Mouse (Mus musculus) fibroblast of lung, adult 2 months (primary cell): ENCODE measurements around the gene Mxi1.

ENCODE experiments used
- DNase-seq: peaks from one replicate; pipeline ENCODE4 v3.0.0-alpha.2; 2011; ENCODE audit warnings: low read depth

The Mxi1 gene

DNA sequence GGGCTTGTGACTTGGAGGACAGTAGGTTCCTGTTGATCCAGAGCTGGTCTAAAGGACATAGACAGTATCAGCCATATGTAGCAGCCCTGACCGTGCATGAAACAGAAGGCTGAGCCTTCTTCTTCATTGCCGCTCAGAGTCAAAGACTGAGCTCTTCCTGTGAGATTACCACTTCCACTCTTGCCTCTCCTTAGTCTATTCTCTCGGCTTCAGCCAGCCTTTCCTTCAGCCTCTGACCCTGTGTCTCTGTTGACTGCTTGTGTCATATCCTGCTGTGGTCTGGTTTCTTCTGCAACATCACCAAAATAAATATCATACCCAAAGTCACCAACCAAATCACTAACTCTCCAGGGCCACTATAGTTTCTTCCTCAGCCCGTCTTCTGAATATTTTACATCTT lies 88.9 kb downstream of the Mxi1 start:
- DNase-seq = no peak

DNA sequence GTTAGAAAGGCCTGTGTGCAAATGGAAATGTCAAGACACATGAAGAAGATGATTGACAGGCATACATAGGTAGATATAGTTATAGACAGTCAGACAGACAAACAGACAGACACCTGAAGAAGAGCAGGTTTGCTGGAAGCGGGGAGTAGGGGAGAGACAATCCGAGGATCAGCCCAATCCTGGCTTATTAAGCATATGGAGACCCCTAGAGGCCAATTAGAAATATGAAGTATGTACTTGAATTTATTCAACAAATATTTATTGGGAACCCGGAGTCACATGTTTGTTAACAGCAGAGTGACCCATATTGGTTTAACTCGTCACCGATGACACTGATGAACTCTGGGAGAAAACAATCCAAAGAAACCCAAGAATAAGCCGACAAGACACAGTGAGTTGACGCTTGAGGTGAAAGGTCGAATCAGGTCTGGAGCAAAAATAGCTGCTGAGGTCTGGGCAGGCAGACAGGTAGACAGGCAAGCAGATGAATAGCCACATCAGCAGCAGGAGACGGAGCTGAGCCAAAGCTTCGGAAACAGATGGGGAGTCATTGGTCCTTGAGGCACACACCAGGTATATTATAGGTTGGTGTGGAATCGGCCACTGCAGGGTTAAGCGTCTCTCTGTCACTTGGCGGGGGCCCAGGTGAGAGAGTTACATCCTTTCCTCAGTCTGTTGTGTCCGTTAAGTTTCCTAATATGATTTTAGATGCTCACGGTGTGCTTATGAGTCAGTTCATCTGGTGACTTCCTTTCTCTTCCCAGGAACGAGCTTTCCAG lies 90.2 kb downstream of the Mxi1 start:
- no peak for DNase-seq

DNA sequence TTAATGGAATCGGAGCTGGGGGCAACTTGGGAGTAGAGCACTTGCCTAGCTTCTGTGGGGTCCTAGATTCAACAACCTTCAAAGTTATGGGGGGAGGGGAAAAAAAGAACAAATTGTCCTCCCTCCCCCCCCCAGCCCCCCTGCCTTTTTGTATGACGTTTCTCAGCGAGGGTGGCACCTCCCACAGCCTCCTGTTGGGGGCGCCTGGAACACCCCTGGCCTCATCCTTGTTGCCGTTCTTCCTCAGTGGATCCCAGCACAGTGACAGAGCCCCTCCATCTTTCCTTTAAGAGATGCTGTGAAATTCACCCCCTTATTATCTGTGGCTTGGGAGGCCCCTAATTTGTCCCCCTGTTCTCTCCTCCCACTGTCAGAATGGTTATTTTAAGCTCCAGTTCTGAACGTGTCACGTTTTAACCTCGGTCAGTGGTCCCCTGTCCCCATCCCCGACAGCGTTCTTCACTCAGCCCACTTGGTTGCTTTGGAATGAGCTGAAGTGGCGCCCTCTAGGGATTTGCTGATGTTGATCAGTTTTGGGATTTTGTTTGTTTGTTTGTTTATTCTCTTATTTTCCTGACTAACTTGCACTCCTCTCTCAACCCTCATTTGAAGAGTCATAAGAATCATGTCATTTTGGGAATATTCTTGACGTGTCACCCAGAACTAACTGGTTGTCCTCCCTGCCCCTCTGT lies 92.6 kb downstream of the Mxi1 start:
- DNase-seq = no peak

DNA sequence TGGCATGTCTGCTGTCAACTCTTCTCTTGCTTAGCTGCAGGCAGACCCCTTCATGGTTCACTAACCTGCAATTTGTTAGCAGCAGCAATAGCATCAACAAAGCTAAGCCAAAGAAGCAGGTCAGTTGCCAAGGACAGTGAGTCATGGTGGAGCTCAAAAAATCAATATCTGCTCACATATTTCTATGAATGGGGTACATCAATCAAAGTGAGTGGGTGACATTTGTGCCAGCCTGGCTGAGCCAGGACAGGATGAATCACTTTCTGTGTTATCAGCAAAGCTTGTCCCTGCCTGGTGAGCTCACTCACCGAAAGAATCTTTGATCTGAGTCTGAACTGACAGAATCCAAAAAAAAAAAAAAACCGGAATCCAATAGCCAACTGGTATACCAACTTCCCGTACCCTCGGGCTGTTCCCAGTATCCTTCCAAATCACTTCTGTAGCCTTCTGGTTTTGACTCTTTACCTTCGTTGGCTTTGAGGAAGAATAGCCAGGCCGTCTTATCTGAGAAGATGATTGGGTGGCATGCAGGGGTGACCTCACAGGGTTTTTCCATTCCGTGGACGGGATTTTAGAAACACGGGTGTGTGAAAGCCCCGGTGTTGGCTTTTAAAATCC lies 94.0 kb downstream of the Mxi1 start:
- DNase-seq = peak; percentile 79

DNA sequence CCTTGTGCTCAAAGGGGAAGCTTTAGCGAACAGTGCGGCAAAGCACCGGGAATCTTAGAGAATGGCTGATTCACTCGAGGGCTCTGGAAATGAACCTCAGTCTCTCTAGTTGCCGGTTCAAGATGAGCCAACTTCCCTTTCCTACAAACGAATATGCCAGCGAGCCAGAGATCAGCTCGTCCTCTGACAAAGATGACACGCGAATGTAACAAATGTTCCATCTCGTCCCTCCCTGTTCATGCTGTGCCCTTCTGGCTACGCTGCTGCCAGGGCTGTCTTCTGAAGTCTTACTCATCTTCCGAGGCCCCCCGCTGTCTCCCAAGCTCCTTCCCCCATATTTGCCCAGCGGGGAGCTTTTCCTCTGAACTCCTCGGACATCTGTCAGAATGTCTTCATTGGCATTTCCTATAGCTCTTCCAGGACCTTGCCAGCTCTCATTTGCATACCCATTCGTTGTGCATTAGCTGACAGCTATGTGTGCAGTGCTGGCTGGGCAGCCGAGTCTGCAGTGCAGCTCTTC lies 94.6 kb downstream of the Mxi1 start:
- DNase-seq = no peak

DNA sequence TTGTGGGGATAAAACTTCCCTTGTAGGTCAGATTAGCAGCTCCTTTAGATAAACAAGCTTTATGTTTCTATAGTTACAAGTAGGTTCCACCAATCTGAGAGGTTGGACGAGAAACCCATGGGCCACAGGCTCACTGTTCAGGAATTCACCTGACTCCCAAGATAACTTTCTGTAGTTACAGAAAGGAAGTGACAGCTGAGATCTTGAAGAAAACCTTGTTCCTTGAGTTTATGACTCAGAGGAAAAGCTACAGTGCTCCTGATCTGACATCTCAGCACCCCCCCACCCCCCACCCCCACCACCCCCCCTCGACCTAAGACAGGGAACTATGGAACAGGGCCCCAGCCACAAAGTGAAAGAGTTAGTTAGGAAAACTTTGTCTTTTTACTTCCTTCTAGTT lies 95.5 kb downstream of the Mxi1 start:
- no peak for DNase-seq

DNA sequence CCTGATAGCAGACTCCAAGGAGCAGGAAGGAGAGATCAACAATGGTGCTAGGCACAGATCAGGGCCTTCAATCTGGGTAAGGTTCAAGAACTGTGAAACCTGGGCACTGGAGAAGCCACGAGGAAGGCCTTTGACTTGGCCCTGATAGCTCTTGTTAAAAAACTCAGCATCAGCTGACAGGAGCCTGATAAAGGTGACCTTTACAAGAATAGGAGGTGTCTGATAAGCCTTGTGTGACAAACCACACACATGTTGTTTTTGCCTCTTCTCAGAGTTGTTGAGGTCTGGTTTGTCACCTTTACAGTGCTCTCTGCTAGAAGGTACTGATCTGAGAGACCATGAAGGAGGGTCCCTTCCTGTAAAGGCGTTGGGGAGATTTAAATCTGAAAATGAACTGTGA lies 97.0 kb downstream of the Mxi1 start:
- no peak for DNase-seq

DNA sequence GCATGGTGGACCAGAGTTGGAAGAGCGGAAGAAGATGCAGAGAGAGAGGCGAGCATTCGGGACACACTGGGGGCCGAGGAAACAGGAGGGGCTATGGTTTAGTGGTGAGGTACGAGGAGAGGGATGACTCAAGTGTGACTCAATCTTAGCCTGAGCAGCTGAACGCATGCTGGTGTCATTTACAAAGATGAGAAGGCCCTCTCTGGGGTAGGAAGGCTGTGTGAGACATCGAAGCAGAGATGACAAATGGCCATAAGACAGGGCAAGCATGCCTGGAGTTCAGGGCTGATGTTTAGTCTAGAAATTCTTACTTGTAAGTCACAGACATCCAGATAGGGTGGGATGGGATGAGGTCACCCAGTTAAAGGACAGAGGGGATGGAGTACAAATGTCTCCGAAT lies 98.1 kb downstream of the Mxi1 start:
- DNase-seq = no peak

DNA sequence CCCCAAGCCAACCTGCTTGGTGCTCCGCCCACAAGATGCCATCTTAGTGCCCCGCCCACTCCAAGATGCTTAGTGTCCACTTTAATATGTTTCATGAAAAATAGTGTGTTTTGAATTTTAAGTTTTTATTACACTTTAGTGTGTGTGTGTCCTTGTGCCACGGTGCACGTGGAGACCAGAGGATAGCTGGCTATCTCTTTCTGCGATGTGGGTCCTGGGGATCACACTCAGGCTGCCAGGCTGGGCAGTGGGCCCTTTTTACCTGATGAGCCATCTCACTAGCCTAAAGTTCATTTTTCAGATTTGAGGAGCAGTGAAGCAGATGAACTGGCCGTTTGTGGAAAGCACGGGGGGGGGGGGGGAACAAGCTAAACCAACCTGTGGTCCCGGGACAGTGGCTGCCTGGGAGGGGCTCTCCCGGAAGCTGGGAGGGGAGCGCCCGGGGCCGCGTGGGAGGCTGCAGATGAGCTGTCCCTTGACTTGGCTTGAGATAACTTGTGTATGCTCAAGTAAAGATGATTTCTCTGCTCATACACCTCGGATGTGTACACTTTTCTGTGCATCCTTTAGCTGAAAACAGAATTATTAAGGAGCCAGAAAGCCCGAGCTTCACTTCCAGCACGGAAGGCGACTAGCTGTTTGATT lies 99.5 kb downstream of the Mxi1 start:
- no peak for DNase-seq

DNA sequence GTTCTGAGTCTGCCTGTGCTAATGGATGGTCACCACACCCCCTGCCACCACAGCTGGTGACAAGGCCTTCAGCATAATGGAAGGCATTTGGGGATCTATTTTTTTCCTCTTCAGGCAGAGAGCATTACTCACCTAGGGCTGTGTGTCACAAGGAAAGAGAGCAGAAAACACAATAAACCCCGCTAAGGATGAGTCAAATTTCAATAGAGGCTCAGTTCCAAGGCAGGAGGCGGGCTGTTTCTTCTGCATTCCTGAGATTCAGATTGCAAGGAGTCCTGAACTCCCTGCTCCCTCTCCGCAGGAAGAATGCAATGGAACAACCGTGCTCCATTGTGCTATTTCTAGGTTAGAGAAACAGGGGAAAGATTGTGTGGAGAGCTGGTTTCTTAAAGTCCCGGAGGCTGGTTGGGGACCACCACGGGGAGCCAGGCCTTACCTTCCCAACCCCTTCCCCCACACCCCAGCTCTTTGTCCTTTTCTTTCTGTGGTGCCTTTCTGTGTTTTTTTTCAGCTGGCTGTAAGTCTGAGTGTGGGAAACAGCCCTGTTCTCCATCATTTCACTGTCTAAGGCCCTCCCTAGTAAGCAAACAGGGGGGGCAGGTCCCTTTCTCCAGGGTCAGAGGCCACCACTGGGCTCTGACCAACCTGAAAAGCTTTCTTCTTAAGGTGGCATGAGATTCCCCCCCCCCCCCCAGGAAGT lies 102.0 kb downstream of the Mxi1 start:
- DNase-seq = peak; percentile 76

DNA sequence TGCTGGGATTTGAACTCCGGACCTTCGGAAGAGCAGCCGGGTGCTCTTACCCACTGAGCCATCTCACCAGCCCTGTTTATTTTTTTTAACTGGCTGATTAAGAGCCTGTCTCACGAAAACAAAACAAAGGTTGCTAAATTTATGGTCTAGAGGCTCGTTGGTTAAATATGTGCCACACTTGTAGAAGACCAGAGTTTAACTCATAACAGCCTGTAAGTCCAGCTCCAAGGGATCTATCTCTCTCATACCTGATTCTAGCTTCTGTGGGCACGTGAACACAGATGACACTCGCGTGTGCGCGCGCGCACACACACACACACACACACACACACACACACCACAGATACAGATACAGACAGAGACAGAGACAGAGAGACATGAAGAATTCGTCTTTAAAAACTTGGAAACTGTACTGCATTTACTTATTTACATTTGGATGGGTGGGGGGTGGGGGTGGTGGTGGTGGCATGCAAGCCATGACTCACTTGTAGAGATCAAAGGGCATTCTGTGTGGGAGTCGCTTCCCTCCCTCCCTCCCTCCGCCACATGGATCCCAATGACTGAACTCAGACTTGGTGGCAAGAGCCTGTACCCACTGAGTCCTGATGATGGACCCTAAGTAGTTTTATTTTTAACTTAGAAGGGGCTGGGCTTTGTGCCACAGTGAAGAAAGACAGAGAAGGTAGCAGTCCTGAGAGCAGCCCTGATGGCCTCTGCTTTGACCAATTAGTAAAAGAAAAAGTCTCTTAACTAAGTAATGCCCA lies 103.5 kb downstream of the Mxi1 start:
- DNase-seq = no peak

DNA sequence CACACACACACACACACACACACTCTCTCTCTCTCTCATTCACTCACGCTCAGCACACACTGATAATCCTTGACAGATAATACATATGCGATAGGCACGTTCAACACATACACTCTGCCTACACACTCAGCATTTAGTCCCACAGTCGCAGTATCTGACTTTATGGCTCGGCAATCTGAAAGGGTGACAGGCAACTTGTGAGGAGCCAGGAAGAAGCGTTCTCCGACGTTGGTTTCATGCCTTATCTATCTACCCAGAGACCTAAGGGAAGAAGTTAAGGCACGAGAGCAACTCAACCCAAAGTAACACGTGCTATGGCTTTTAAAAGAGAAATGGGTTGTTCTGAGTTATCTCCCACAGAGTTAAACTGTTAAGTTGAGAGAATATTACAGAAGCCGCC lies 104.3 kb downstream of the Mxi1 start:
- DNase-seq = no peak

DNA sequence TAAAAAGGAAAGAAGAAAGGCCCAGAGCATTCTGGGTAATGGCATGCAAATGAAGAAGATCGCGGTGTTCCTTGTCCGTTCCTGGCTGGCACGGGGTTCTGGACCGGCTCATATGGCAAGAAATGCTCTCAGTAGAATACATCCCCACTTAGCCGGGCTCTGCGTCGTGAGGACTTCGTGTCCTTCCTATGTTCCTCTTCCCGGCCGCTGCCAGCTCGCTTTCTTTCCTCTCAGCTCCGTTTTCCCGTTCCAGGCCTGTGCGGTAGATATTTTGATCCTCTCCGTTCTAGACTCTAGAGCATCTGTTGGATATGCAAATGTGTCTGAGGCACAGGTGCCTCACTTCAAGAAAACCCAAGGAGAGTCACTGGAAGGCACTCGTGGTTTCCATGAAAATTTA lies 104.9 kb downstream of the Mxi1 start:
- no peak for DNase-seq

DNA sequence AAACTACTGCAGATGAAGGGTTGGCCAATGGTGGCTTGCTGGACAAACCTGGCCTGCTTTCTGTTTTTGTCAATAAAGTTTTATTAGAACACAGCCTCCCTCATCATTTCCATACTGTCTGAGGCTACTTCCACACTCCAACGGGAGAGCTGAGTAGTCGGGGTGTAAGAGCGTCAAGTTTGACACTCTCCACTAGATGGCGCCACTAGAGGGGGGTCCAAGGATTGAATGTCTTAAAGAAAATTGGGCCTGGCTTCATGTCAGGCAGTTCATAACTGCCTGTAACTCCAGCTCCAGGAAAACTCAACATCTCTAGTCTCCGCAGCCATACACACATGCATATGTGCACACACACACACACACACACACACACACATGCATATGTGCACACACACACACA lies 109.5 kb downstream of the Mxi1 start:
- no peak for DNase-seq

DNA sequence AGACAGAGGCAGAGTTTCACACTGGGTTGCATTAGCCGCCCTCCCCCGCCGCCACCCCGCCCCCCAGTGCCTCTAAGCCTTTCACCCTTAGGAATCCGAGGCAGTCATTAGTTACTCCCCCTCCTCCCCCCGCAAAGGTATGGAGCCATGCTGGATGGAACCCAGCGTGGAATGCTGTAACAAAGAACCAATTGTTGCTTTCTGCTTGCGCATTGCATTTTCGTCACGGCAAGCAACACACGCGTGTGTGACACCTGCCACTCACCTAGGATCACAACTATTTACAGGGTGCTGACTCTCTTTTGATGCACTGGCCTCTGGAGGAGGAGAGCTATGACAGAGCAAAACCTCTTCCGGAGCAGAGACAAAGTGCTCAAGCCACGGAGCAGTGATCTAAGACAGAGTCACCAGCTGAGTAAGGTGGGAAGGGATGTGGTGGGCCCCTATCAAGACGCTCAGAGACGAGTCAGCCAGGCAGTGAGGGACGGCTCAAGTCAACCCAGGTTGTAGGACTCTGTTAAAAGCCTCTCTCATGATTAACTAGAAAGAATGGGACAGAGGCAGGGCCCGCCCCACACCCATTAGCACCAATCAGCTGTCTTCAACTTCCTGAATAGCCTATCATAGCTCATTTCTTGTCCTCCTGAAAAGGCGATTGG lies 110.7 kb downstream of the Mxi1 start:
- DNase-seq = peak; percentile 81

DNA sequence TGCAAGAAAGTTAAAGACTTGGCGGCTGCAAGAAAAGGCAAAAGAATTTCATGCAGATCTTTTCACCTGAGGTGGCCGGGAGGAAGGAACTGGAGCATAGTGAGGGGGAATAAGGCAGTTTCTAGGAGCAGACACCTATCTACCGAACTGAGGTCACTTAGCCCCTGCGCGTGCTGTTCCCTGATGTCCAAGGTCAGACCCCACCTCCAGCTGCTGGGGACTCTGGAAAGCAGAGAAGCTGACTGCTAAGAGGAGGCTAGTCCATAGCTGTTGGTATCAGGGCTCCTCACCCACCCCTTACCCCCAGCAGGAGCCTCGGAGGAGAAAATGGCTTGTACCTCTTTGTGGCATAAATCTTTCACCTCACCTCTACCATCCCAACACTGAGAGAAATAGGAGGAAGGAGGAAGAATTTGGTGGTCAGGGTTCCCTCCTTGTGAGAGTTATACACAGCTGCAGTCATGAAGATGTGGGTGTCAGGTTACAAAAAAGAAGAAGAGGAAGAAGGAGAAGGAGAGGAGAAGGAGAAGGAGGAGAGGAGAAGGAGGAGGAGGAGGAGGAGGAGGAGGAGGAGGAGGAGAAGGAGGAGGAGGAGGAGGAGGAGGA lies 111.4 kb downstream of the Mxi1 start:
- DNase-seq = no peak

DNA sequence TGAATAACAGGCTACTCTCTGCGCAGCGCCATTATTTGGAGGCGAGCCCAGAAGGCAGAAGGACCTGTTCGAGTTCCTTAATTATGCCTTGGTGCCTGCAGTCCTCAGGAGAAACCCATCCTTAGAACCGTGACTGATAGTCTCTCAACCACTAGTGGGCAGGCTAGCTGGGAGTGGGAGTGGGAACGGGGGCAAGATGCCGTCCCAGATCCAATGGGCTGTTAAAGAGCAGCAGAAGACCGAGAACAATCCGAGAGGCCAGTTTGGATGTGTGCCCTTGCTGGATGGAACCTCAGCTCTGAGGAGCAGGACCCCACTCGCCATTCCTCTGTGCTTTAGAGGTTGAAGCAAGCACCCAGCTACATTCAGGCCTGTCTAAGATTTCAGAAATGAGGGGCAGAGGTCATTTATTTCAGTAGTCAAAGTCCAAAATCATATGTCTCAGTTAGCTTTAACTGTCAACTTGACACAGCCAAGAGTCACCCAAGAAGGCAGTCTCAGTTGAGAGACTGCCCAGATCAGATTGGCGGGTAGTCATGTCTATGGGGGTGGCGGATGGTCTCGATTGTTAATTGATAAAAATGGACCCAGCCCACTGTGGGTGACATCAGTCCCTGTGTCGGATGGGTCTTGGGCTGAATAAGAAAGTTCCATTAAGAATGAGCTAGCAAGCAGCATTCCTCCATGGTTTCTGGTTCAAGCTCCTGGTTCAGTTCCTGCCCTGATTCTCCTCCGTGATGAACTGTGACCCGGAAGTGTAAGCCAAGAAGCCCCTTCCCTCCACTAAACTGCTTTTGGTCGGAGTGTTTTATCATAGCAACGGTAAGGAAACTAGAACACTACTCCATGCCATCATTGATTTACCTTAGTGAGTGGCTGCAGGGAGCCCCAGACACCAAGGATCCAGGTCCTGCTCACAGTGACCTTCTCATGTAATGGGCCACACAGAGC lies 112.3 kb downstream of the Mxi1 start:
- DNase-seq = no peak

DNA sequence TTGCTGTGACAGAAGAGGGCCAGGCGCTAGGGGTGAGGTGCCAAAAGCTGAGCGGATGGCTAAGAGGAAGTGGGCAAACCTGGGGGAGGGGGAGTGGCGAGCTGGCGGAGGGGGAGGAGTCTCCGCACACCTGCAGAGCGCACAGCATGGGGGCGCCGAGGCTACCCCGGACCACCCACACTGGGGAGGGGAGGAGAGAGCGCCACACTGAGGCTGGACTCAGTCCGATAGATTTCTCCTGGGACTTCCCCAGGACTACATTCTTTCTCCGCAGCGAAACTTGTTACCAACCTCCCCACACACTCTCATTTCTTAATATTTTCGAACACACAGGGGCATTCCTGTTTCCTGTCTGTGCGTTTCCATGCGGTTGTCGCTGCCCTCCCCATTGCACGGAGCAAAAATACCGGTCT lies 113.0 kb downstream of the Mxi1 start:
- no peak for DNase-seq

DNA sequence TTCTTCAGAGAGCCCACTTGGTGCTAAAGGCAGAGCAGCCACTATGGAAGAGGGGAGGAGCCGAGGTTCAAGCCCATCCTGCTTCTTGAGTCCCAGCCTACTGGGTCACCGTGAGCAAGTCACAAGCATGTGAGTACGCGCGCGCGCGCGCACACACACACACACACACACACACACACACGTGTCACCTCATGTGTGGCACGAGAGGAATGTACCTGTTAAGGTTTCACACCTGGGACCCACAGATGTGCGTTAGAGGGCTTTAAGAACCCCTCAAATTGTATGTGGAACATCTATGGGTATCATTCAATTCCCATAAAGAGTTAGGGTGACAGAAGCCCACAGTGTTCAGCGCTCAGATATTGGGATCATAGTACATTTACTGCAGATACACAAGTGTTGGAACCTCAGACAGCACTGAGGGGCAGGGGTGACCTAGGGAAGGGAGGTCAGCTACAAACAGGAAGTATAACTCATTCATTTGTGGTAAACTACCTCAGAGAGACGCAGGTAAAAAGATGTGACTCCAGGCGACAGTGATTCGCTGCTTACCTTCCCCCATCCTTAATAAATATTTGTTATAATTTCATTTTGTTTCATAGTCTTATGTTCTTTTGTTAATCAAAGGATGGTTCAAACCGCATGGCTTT lies 113.6 kb downstream of the Mxi1 start:
- DNase-seq = no peak
